Mouse (Mus musculus): ENCODE measurements around the gene Olfr692.

DNA sequence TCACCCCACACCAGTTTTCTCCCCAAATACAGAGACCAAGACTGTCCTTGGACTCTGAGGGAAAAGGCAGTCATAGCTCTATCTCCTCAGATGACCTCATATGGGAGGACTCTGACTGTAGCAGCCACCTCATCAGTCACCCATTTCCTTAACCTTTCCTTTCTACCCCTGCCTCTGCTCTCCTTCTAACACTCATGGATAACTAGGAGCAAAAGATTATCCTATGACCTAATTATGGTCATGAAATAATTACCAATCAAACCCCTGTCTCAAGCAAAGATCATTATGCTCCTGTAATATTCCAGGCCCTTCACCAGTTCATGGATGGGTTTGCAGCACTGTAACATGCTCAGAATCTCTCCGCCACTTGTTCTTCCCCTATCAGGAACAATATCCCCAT lies at the start of gene Olfr692:
- TF ChIP-seq POLR2A (IDR thresholded peaks at IDR 0.05; ENCODE audit: extremely low read depth, insufficient read depth, low read length) (no peak), CTCF (IDR thresholded peaks at IDR 0.05; ENCODE audit: extremely low read depth, insufficient read depth, low read length) (no peak)
